Mouse (Mus musculus): ENCODE measurements around the gene Pitpnm2.
"Not testable (repeated sequence)": the region's sequence is repeated elsewhere in the genome, so short reads cannot be mapped to it uniquely, and the experiment has no call there.

Gene Pitpnm2

DNA sequence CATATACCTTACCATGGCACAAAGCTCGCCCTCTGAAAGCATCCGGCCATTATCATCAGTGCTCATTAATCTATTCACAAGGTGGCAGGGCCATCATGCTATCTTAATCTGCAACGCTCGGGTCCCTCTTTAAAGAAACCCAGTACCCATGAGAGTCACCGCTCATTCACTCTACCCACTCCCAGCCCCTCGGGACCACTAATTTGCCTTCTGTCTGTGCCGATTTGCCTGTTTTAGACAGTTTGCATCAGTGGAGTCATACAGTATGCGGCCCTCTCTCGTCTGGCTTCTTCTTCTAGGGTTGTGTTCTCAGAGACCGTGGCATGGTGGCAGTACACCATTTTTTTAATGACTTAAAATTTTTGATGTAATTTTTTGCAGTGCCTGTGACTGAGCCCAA is 30.1 kb downstream of the Pitpnm2 start:
- DNase-seq = no peak

DNA sequence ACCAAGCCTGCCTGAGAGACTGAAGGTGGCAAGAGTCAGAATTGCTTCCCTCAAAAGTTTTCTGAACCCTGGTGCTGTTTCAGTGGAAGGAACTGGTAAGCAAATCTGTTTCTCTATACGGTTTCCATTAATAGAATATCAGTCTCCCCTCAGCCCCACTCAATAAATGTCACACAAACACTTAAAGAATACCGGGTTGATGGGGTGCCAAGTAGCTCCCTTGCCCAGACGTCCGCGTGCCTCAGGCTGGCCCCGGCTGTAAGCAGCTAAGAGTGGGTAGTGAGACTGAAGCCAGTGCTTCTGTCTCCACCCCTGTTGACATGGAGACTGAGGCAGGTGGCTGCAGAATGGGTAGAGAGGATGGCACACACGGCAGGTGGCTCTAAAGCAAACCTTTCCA is 30.6 kb downstream of the Pitpnm2 start:
- no peak for DNase-seq

DNA sequence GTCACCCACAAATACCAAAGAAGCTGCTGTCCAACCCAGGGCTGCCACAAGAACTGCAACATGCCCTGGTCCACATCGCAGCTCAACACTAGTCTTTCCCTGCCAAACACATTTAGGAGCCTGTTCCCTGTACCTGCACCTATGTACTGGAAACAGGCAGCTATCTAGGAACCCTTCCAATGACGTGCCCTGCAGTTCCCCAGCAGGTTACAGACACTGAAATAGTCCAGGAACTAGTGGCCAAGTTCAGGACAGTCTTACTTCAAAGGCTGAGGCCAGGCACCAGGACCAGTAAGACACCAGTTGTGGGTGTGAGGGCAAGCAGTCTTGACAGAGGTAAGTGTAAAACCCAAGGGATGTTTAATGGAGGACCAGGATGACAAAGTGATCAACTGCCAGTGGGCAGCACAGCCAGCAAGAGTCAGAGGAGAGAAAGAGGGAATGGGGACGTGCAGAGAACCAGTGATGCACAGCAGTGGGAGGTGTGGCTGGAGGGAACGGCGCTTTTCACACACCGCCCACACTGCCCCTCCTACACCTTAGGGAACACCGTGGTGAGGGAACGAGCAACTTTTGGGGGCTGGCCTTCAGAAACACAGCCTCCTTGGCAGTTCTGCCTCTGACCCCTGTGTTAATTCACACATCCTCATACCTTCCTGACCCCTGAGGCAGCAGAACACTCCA is 31.9 kb downstream of the Pitpnm2 start:
- DNase-seq = no peak

DNA sequence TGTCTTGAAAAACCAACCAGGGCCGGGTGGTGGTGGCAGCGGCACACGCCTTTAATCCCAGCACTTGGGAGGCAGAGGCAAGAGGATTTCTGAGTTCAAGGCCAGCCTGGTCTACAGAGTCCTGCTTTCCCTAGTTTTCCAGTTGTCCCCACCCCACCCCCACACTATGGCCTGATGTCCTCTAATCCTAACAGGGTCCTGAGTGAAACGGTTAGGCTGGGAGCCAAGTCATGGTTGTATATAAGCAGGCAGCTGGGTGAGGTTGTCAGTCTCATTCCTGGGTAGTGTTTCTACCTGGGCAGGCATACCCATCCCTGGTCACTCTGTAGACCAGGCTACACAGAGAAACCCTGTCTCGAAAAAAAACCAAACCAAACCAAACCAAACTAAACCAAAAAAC is 32.5 kb downstream of the Pitpnm2 start:
- DNase-seq = not testable (repeated sequence)

DNA sequence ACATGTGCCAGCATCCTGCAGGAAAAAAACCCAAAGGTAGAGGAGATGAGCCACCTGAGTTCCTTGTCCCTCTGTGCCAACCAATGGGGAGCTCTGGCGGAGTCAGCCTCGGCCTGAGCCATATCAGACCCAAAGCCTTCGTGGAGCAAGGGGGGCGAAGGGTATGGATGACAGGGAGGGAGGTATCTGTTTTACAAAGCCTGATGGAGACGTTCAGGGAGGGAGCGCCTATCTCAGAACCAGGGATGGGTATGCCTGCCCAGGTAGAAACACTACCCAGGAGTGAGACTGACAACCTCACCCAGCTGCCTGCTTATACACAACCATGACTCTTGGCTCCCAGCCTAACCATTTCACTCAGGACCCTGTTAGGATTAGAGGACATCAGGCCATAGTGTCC is 33.2 kb downstream of the Pitpnm2 start:
- DNase-seq = no peak

DNA sequence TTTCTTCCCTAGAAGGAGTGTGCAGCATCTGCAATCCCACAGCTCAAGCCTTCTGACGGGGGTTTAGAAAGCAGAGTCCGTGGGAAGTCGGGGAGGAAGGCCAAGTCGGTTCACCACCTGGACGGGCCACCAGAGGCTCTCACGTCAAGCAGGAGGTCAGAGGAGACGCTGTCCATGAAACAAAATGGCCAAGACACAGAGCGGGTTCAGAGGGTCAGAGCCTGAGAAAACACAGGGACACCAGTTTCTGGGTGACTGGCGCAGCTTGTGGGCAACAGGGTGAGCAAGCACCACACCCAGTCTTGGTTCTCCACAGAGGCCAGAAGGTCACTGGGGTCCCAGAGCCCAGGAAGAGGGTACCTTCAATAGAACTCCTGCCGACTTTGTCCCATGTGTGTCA is 33.9 kb downstream of the Pitpnm2 start:
- no peak for DNase-seq

DNA sequence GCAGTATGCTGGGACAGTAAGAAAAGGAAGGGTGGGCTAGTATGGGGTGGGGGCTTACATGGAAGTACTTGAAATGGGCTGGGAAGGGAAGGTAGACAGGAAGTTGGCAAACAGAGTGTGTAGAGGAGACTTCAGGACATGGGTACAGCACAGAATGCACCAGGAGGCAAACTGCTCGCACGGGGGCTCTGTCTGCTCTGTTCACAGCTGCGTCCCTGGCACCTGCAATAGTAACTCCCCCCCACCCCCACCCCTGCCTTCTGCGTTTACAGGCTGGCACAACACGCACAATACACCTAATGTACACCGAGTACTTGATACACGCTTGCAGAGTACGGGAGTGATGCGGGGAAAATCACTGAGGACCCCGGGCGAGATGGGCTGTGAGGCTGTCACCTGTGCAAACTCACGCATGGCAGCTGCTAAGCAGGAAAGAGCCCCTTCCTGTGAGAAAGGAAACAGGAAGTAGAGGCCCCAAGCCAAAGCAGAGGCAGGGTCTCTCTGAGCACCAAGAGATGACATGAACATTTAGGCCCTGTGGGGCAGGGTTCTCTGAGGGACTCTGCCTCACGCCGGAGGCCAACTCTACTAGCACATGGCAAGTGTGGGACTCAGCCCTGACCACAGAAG is 34.9 kb downstream of the Pitpnm2 start:
- DNase-seq = no peak

DNA sequence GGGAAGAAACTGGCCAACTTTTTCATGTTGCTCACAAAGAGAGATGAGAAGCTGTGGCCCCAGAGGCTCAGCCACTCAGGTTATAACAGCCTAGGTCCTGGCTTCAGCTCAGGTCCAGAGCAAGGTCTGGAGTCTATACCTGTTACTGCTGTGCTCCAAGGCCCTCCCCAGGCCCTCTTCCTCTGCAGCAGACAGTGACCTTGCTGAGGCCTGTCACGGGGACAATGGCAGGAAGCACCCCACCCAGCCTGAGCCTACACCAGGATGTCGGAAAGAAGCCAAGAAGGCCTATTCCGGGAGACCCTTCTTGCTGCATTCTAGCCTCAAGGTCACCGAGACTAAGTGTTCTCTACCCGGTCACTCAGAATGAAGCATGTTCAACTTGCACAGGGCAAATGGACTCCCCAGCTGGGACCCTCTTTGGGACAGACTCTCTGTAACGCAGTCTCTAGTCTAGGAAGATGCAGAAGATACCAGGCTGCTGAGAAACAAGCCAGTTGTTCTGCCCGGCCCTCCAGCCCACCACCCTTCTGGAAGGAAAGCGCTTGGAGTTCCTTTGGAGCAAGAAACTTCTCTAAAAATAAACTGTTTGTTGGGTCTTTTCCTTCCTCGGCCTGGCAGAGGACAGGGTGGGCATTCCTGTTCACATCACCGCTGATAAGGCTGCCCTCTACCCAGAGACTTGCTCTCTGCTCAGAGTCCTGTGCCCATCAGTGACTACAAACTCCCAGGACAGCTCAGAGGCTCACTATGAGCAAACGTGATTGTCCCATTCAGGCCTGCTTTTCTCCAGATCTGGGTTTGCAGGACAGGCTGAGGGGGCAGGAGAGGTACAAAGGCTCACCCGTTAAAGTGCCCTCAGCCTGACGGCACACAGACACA is 35.7 kb downstream of the Pitpnm2 start:
- no peak for DNase-seq

DNA sequence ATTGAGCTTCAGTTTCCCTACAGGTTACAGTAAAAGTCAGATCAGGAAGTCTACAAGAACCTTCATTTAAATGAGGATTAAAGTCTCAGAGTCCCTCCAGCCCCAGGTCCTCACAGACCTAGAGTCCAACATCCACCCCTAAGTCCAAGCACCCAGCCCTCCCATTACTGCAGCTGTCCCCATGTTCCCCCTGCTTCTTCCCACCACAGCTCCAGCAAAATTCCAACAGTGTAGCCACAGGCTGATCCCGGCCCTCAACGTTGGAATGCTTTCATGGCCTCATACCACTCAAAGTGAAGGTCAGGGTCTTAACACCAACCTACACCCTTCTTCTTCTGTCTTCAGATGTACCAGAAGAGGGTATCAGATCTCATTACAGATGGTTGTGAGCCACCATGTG is 37.9 kb downstream of the Pitpnm2 start:
- no peak for DNase-seq

DNA sequence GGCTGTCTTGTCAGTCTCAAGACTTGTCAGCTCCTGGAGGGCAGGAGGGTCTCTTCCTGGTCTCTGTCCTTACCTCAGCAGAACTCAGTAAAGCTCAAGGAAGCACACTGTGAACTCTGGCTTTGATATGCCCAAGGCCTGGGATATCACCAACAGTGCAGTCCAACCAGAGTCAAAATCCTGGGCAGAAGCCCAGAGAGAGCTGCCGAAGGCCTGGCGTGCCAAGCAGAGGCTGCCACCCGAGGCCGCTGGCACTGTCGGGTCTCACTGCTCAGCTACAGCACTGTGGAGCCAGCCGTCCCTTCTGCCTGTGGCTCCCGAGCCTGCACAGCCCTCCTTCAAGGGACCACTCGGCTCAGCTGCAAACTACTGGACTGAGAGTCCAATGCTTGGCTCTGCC is 38.3 kb downstream of the Pitpnm2 start:
- DNase-seq = no peak

DNA sequence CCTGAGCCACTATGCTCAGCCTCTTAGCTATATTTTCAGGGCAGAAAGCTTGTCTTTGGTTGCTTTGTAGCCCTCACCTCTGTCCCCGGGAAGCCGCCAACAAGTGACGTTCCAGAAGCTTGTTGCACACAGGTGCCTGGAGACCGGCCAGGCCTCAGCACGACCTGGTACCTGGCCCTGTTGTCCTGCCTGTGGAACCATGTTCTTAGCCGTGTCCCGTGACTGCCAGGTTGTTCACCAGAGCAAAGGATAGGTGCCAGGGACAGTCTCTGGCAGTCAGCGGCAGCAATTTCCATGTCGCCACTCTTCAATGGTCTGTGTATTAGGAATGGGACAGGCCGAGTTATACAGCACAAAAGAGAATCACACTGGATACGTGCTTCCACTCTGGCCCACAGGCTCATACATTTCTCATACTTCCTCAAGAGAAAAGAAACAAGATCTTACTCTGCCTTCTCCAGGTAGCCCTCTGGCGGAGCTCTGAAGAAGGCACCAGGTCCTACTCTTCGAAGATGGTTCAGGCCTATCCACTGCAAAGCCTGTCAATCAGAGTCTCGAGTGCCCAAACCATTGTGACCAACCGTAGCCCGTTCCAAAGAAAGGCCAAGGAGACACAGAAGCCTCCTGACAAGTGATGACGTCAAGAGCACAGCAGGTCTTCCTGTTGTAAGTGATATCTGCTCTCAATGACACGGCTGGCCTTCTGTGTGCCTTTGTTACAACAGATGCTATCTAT is 39.1 kb downstream of the Pitpnm2 start:
- no peak for DNase-seq

DNA sequence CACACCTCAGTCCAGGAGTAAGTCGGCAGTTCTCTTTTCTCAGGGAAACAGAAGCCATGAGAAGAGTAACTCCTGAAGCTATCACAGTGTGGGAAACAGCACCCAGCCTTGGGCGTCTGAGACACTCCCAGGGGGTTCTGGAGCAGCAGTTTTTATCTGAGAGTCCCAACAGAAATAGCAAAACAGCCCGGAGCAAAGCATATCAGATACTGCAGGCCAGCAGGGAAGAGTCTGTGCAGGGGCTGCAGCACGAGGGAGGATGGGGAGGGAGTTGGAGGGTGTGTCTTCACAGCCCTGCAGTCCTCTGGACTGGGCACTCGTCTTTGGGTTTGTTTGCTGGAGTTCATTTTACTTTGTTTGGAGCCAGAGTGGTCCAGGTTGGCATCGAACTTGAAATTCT is 39.7 kb downstream of the Pitpnm2 start:
- peak; percentile 68 for DNase-seq

DNA sequence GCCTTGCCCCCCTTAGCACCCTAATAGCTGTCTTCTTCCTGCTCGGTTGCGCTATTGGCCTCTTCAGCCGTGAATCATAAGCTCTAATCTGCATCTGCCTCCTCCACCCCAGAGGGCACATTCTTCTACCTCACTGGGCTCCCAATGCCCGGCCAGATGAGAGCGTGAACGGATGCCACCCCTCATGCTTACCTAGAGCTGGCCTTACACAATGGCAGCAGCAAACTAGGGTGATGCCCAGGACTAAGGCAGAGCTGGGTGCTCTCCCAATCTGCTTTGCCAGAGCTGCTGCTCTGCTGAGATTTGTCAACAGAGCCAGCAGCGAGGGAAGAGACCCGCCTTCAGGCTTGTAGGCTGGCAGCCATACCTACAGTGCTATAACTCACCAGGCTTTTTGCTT is 41.5 kb downstream of the Pitpnm2 start:
- no peak for DNase-seq

DNA sequence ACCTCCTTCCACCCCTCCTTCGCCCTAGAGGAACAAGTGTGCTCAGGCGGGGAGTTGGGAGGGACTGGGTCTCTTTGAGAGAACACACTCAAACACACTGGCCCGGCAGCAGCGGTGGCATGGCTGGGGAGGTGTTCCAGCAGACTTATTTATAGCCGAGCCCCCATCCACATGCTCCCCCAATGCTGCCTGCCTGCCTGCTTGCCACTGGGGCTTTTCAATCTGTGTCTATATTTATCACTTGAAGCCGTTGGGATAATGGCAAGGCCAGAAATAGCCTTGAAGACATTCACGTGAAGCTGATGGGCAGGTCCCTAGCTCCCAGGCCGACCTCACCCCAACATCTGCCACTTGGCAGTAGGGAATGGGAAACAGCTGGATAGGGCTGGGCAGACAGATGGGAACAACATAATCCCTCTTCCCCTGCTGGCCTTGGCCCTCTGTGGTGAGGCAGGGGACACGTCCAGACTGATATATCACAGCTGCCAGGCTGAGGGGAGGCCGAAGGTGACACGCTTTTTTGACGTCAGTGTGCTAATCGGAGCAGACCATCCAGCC is 43.0 kb downstream of the Pitpnm2 start:
- DNase-seq = no peak

DNA sequence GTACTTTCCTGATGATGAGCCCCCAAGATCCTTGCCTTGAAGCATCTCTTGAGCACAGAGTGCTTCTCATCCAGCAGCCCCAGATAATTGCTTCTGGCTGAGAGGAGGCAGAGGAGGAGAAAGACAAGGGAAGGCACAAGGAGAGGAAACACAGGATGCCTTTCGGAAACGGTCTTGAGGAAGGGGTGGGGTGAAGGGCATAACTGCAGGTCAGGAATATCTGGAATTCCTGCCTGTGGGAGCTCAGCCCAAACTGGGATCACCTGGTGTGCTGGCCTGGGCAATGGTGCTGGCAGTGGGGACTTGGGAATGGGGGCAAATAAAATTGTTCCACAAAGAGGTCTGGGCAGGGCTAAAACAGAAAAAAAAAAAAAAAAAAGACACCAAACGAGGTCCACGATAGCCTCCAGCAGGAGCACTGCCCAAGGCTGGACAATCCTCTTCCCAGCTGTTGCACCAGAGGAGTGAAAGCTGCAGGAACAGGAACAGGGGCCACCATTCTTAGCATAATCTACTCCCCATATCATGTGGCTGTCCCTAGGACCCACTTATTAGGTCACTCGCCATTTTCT is 43.7 kb downstream of the Pitpnm2 start:
- DNase-seq = no peak

DNA sequence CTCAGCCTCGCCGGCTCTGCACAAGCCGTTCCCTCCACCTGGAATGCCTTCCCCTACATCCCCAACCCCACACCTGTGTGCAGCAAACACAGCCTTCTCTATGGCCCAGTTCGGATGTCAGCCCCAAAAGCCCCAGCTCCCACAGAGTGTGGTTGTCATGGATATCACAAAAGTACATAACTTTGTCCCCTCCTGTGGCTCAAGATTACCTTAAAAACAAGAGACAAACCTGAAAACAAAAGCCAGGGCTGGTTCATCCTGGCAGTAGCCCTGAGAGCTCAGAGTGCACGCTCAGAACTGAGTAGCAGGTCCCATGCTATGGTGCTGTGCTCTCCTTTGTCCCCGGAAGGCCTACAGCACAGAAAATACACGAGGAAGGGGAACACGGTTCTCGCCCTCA is 44.3 kb downstream of the Pitpnm2 start:
- DNase-seq = no peak

DNA sequence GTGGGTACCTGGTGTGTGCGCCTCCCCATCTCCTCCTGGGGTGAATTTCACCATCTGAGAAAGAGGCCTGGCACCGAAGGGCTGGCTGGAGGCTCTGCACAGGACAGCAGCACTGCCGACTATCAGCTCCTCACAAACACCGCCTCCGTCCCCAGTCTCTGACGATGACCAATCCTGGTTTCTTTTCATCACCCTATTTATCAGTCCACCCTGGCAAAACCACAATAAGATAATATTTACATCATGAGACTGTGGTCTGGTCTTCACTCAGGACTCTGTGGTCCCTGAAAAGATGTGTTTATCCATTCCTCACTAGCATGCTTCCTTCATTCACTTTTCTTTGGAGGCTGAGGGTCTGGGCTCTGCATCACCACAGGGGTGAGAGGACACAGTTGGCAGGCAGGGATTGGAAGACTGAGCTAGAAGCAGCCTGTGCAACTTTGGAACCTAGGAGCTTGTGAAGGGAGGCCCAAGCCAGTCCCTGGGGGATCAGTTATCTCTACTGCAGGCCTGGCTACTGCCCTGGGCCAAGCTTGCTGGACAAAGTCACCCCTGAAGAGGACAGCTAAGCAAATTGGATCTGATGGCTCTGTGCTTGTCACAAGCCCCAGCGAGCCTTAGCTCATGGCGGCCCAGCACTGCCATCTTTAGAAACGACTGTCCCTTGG is 45.3 kb downstream of the Pitpnm2 start:
- DNase-seq = peak; percentile 52

DNA sequence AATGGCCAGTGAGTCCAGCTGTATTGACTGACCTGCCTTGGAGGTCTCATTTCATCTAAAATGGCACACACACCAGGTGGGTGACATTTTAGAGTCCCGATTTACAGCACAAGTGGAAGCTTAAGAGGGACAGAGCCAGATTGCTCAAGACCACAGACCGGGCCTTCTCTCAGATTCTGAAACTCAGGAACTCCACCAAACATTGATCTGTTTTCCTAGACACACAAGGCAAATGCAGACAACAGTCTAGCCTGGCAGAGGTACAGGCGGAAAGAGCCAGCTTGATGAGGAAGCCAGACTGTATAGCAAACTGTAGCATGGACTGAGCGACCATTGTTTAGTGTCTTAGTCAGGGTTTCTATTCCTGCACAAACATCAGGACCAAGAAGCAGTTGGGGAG is 46.3 kb downstream of the Pitpnm2 start:
- no peak for DNase-seq

DNA sequence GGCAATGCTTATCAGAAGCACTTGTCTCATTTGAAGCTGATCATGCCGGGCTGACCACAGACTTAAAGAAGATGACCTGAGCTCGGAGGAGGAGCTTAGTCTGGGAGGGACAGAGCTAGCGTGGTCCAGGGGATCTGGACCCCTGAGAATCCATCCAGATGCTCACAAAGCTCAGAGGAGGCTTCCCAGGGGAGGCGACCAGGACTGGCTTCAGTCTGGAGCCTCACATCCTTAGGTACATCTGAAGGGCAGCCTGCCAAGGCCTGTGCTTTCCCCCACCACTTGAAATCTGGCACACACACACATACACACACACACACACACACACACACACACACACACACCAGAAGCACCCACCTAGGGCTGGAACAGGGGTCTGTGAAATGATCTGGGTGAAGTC is 47.5 kb downstream of the Pitpnm2 start:
- DNase-seq = no peak

DNA sequence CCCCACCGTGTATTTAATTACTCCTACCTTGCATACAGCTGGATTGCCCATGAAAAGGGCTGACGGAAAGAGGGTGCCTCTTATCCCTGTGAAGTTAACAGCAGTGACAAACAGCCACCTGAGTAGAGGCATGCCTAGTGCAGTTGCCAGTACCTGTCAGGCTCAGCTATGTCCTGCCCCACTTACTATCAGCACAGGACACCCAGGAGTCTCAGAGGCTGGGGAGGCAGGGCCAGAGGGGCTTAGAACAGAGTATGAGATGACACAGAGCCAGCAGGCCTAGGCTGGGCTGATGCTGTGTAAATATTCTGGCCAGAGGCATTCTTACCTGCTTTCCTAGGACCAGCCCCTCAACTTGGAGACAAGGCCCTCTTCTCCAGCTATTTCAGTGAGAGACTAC is 48.0 kb downstream of the Pitpnm2 start:
- no peak for DNase-seq

DNA sequence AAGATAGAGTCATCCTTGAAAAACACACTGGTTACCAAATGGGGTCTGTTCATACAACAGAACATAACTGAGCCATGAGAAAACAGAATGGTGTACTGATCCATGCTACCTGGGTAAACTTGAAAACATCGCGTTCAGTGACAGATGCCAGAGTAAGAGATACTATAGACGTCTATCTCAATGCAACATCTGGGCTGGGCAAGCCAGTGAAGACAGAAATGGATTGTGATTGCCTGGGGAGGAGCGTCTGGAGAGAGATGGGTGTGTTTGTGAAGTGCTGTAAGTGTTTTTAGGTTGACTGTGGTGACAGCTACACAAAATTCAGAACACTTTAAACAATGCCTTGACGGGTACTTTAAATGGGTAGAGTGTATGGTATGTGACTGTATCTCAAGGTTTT is 48.7 kb downstream of the Pitpnm2 start:
- peak; percentile 37 for DNase-seq

DNA sequence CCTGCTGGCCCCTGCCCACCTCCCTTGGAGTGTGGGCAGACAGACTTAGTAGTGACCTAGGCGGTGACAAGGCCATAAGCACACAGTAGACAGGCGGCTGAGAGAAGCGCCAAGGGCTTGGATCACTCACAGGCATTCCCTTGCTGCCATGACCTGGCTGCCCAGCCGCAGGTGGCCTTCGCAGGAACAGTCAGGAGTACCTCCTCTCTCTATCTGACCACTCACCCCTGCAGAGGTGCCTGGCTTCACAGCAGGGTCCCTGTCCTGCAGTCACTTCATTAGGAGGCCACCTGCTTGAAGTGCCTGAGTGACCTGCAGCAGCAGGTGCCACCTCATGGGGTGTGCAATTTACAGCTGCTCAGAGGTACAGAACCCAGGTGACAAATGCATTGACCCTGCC is 50.4 kb downstream of the Pitpnm2 start:
- DNase-seq = no peak

Data from liver (tissue).